Mouse (Mus musculus) liver, embryonic 14.5 days (tissue): Measurements from ENCODE around the gene Inca1. TPM values are rescaled to one million over a fixed set of nuclear protein-coding genes. Genes with fewer than 3 reads are reported as not detected.
A peak's percentile ranks its signal among the peaks of the same experiment; 100 is the strongest.

Experiments
- ATAC-seq: fragments of 200-750 bp; cut with Nextera tagmentation; 2 replicates; pipeline ENCODE4 v1.8.0; 2017; ENCODE audit warnings: moderate number of reproducible peaks, mild to moderate bottlenecking, moderate library complexity; ENCODE audit not compliant: insufficient read depth
- DNase-seq, 3 experiments: peaks; one replicate each; pipeline ENCODE4 v3.0.0-alpha.2; 2012 to 2013; ENCODE audit warnings: low read depth in 3 of 3, low spot score in 3 of 3
- H3K27ac ChIP-seq: fragments of 300-500 bp; sonication (generic); 2 replicates; pipeline ENCODE4 v1.5.1; 2014; ENCODE audit warnings: moderate library complexity, mild to moderate bottlenecking, control low read depth, inconsistent platforms
- H3K27me3 ChIP-seq: fragments of 300-500 bp; sonication (generic); 2 replicates; pipeline ENCODE4 v1.6.1; 2014; ENCODE audit warnings: mild to moderate bottlenecking, low read length, moderate library complexity; ENCODE audit not compliant: control insufficient read depth, insufficient read depth
- H3K36me3 ChIP-seq: fragments of 300-500 bp; sonication (generic); replicated peaks from 2 replicates; pipeline ENCODE4 v1.6.1; 2014; ENCODE audit warnings: low read depth; ENCODE audit not compliant: control insufficient read depth, insufficient read depth
- H3K4me1 ChIP-seq, 2 experiments: fragments of 200-500 bp in 1 of 2; fragments of 300-500 bp in 1 of 2; sonication (generic) in 1 of 2; replicated peaks; 2 replicates each; pipeline ENCODE4 v1.6.1; 2012 to 2014; ENCODE audit warnings: antibody characterized with exemption in 1 of 2, inconsistent platforms in 1 of 2, low read length in 1 of 2; ENCODE audit not compliant: control insufficient read depth in 2 of 2, insufficient read depth in 2 of 2
- H3K4me2 ChIP-seq: fragments of 300-500 bp; sonication (generic); 2 replicates; pipeline ENCODE4 v1.6.1; 2014; ENCODE audit warnings: low read depth, mild to moderate bottlenecking, control low read depth, moderate library complexity
- H3K4me3 ChIP-seq, 2 experiments: fragments of 200-500 bp in 1 of 2; fragments of 300-500 bp in 1 of 2; sonication (generic) in 1 of 2; 2 replicates each; pipeline ENCODE4 v1.5.1; 2012 to 2014; ENCODE audit warnings: low read depth in 2 of 2, low read length in 2 of 2, mild to moderate bottlenecking in 2 of 2, control low read depth in 1 of 2, inconsistent platforms in 1 of 2, moderate library complexity in 1 of 2; ENCODE audit not compliant: insufficient read depth in 1 of 2
- H3K9ac ChIP-seq: fragments of 300-500 bp; sonication (generic); replicated peaks from 2 replicates; pipeline ENCODE4 v1.6.1; 2014; ENCODE audit warnings: mild to moderate bottlenecking, control low read depth, moderate library complexity
- H3K9me3 ChIP-seq: fragments of 300-500 bp; sonication (generic); 2 replicates; pipeline ENCODE4 v1.6.1; 2016; ENCODE audit warnings: low read length, mixed read lengths; ENCODE audit not compliant: control insufficient read depth
- CTCF ChIP-seq: IDR thresholded peaks from 2 replicates; pipeline ENCODE4 v1.5.1; 2016; ENCODE audit warnings: antibody characterized with exemption, low read depth, control low read depth
- EP300 ChIP-seq: IDR thresholded peaks from 2 replicates; pipeline ENCODE4 v1.6.1; 2016; ENCODE audit warnings: antibody characterized with exemption, low read depth
- WGBS: fragments of 180-500 bp; shearing (Covaris S2); extraction: QIAGEN DNeasy Blood & Tissue Kit; methylation state at CpG from one replicate; pipeline ENCODE4 v1.1.7; 2014; ENCODE audit not compliant: insufficient replicate concordance; 5-methylcytosine and 5-hydroxymethylcytosine counted together
- polyA plus RNA-seq, 2 experiments: library from polyadenylated mRNA; depleted of rRNA in 1 of 2; stranded (reverse) in 1 of 2; unstranded in 1 of 2; fragments of >200 nt; fragmentation: Nextera tagmentation in 1 of 2; extraction: Ambion mirVana in 1 of 2; gene quantifications; 2 replicates each; pipeline versions ENCODE4 v1.2.1 to v1.2.3; 2012 to 2014

The Inca1 gene
- polyA plus RNA-seq, 2 experiments = 0.63 to 0.71 TPM

- Histone ChIP-seq H3K36me3 (no peaks in the 10 kb centered on the region), H3K27me3 (no peaks in the 10 kb centered on the region), H3K9me3 (no peaks in the 10 kb centered on the region), H3K4me1 (peaks cover 9 to 12% of the 10 kb centered on the region in 2 experiments), H3K27ac (no peak overlapping the region), H3K4me2 (no peak overlapping the region), H3K9ac (no peak overlapping the region), H3K4me3 (no peak overlapping the region)
- DNase-seq = no peak
- TF ChIP-seq CTCF (no peak), EP300 (no peak)
- WGBS = 78% methylated on average over 16 of the region's 16 CpGs
- no peak for ATAC-seq
These were observed 28.5 kb downstream of the Inca1 start for GRCm38 (mm10) chr11:70671333-70672047.

- Histone ChIP-seq H3K9ac (no peak overlapping the region; the same call in 1 of the 2 replicates), H3K4me1 (peaks cover 9 to 12% of the 10 kb centered on the region in 2 experiments), H3K27me3 (no peaks in the 10 kb centered on the region), H3K27ac (no peak overlapping the region), H3K9me3 (no peaks in the 10 kb centered on the region), H3K4me2 (peak overlapping the region; percentile 91), H3K36me3 (no peaks in the 10 kb centered on the region), H3K4me3 (peak overlapping the region; percentile 79 to 93; a peak in 3 of 4 replicates)
- ATAC-seq (no peak), DNase-seq (no peak)
- 57% methylated on average over 14 of the region's 14 CpGs for WGBS
- TF ChIP-seq EP300 = no peak
- TF ChIP-seq CTCF = no peak
These were observed 29.5 kb downstream of the Inca1 start for GRCm38 (mm10) chr11:70670483-70670882.

- peak overlapping the region; percentile 74 for H3K27ac ChIP-seq
- H3K36me3 ChIP-seq = peaks cover 6% of the 10 kb centered on the region
- no peaks in the 10 kb centered on the region for H3K9me3 ChIP-seq
- WGBS = 1% methylated on average over 31 of the region's 31 CpGs
- ATAC-seq (no peak), DNase-seq (peak; percentile 59 to 66 (median 63))
- peak; percentile 63 for TF ChIP-seq CTCF
- no peak for TF ChIP-seq EP300
- H3K4me3 ChIP-seq = peak overlapping the region; percentile 79 to 93
- H3K4me2 ChIP-seq = peak overlapping the region; percentile 91
- H3K4me1 ChIP-seq = peaks cover 9 to 12% of the 10 kb centered on the region in 2 experiments
- H3K27me3 ChIP-seq = no peaks in the 10 kb centered on the region
- peak overlapping the region; percentile 81 for H3K9ac ChIP-seq
These were observed 30.2 kb downstream of the Inca1 start for GRCm38 (mm10) chr11:70669582-70670345.

GRCm38 (mm10) chr11:70668771-70669505 lies 31.0 kb downstream of the Inca1 start, which contains the start of gene Spag7:
Gene Spag7, minus strand, starts transcription at chr11:70669416.
- peak within 1 kb of the TSS; percentile 89 for H3K27ac ChIP-seq
- TF ChIP-seq CTCF (no peak; the same call in 1 of the 2 replicates), EP300 (peak; percentile 57)
- H3K9me3 ChIP-seq = no peaks in the 10 kb centered on the region
- peak; percentile 90 for ATAC-seq
- peak within 1 kb of the TSS; percentile 81 for H3K9ac ChIP-seq
- no peaks in the 10 kb centered on the region for H3K27me3 ChIP-seq
- under 1% methylated on average over 44 of the region's 44 CpGs for WGBS
- H3K4me1 ChIP-seq = peaks cover 9 to 12% of the 10 kb centered on the region in 2 experiments
- DNase-seq = peak; percentile 99 to 100 (median 100)
- peak within 1 kb of the TSS; percentile 79 to 93 for H3K4me3 ChIP-seq
- peaks cover 12% of the 10 kb centered on the region for H3K36me3 ChIP-seq
- peak within 1 kb of the TSS; percentile 91 for H3K4me2 ChIP-seq
